Mouse (Mus musculus) cerebellum, postnatal 14 days (tissue): ENCODE measurements at regions not wholly inside any gene's neighbourhood (a gene's known extent, or its start where the extent isn't known, plus 50 kb on each side); places are given as distances from the start of the nearest gene placed in this dataset.

Source experiments
- DNase-seq, 2 experiments: peaks; one replicate each; pipeline ENCODE4 v3.0.0; 2021; ENCODE audit warnings: mixed read lengths in 2 of 2

- no peak for DNase-seq
These were observed 62.5 kb downstream of the Arrdc4 start for GRCm38 (mm10) chr7:68686396-68687139.

- DNase-seq = no peak
These were observed 66.0 kb downstream of the Arrdc4 start for GRCm38 (mm10) chr7:68682929-68683643.

GRCm38 (mm10) chr7:68682318-68682728 lies 66.7 kb downstream of the Arrdc4 start:
- peak; percentile 21 to 34 for DNase-seq

GRCm38 (mm10) chr7:68679770-68680169 lies 69.3 kb downstream of the Arrdc4 start:
- DNase-seq = no peak

GRCm38 (mm10) chr7:68667790-68668732 lies 81.0 kb downstream of the Arrdc4 start:
- no peak for DNase-seq

- DNase-seq = peak; percentile 23 to 48
These were observed 81.8 kb downstream of the Arrdc4 start for GRCm38 (mm10) chr7:68667215-68667614.

GRCm38 (mm10) chr7:68656354-68656753 lies 92.7 kb downstream of the Arrdc4 start:
- no peak for DNase-seq

- no peak for DNase-seq
These were observed 95.5 kb downstream of the Arrdc4 start for GRCm38 (mm10) chr7:68653534-68653933.

GRCm38 (mm10) chr7:68651418-68651817 lies 97.6 kb downstream of the Arrdc4 start:
- DNase-seq = peak; percentile 7 to 20

GRCm38 (mm10) chr7:68637556-68638215 lies 111.4 kb downstream of the Arrdc4 start:
- no peak for DNase-seq

- DNase-seq = no peak
These were observed 128.0 kb downstream of the Arrdc4 start for GRCm38 (mm10) chr7:68621080-68621479.

GRCm38 (mm10) chr7:68610499-68610898 lies 138.5 kb downstream of the Arrdc4 start:
- no peak for DNase-seq

- DNase-seq = no peak
These were observed 141.9 kb downstream of the Arrdc4 start for GRCm38 (mm10) chr7:68607170-68607569.

GRCm38 (mm10) chr7:68606278-68606677 lies 142.8 kb downstream of the Arrdc4 start:
- no peak for DNase-seq

GRCm38 (mm10) chr7:68603711-68604110 lies 145.3 kb downstream of the Arrdc4 start:
- no peak for DNase-seq

- DNase-seq = no peak
These were observed 147.0 kb downstream of the Arrdc4 start for GRCm38 (mm10) chr7:68602003-68602402.

- no peak for DNase-seq
These were observed 155.0 kb downstream of the Arrdc4 start for GRCm38 (mm10) chr7:68594017-68594386.

GRCm38 (mm10) chr7:68593344-68594016 lies 155.6 kb downstream of the Arrdc4 start:
- no peak for DNase-seq

- DNase-seq = no peak
These were observed 166.3 kb downstream of the Arrdc4 start for GRCm38 (mm10) chr7:68582540-68583325.

- DNase-seq = peak; percentile 82 to 86
These were observed 168.4 kb downstream of the Arrdc4 start for GRCm38 (mm10) chr7:68580650-68581049.

GRCm38 (mm10) chr7:68579666-68580065 lies 169.4 kb downstream of the Arrdc4 start:
- peak; percentile 92 to 94 for DNase-seq
